11 mouse cellular contexts compared by ENCODE assay signal in genomic region chr2:59332523-59332922, GRCm38 (mm10).
"Had no signal": no experiment of that assay in that cellular context is flagged by ENCODE, and none has a peak within 500 bp of the region (broad histone marks: within the 10 kb centered on the region; RNA-seq: fewer than 3 reads in every experiment).

No protein-coding gene starts in this region.

- H3K4me3 ChIP-seq: limb, embryonic 13.5 days; midbrain, embryonic 13.5 days had no signal

- H3K4me1 ChIP-seq: limb, embryonic 13.5 days; midbrain, embryonic 13.5 days had no signal

- H3K9me3 ChIP-seq: limb, embryonic 13.5 days; midbrain, embryonic 13.5 days had no signal

- H3K27ac ChIP-seq: limb, embryonic 13.5 days; liver, embryonic 14.5 days; midbrain, embryonic 13.5 days had no signal

- H3K9ac ChIP-seq: limb, embryonic 13.5 days; liver, embryonic 14.5 days; midbrain, embryonic 13.5 days had no signal

- ATAC-seq: midbrain, embryonic 13.5 days had no signal

- H3K27me3 ChIP-seq: limb, embryonic 13.5 days; midbrain, embryonic 13.5 days had no signal

- H3K4me2 ChIP-seq: limb, embryonic 13.5 days; midbrain, embryonic 13.5 days had no signal

- DNase-seq: kidney, adult 8-10 months; kidney, postnatal 25 days; layer of hippocampus, adult 9-11 months; lung, adult 18-20 months; lung, postnatal 36 days; right cerebral cortex, postnatal 14 days; thymus, adult 18-20 months; thymus, postnatal 14 days had no signal
